Mouse (Mus musculus) heart, postnatal 0 days (tissue): ENCODE measurements at regions not wholly inside any gene's neighbourhood (a gene's known extent, or its start where the extent isn't known, plus 50 kb on each side); places are given as distances from the start of the nearest gene placed in this dataset.
"Not testable (repeated sequence)": the region's sequence is repeated elsewhere in the genome, so short reads cannot be mapped to it uniquely, and the experiment has no call there.

Experiments used
- ATAC-seq: fragments of 200-750 bp; cut with Nextera tagmentation; 2 replicates; pipeline ENCODE4 v1.8.0; 2017; ENCODE audit warnings: low read depth, moderate number of reproducible peaks, moderate library complexity; ENCODE audit not compliant: insufficient read depth
- DNase-seq: peaks from one replicate; pipeline ENCODE4 v3.0.0-alpha.2; 2016; ENCODE audit warnings: low spot score
- H3K27ac ChIP-seq: fragments of 300-500 bp; sonication (generic); 2 replicates; pipeline ENCODE4 v1.5.1; 2014; ENCODE audit warnings: low read depth, mild to moderate bottlenecking
- H3K27me3 ChIP-seq: fragments of 300-500 bp; sonication (generic); 2 replicates; pipeline ENCODE4 v1.6.1; 2014; ENCODE audit warnings: low read length, mixed read lengths; ENCODE audit not compliant: control insufficient read depth, insufficient read depth
- H3K36me3 ChIP-seq: fragments of 300-500 bp; sonication (generic); replicated peaks from 2 replicates; pipeline ENCODE4 v1.6.1; 2014; ENCODE audit warnings: low read length, mixed read lengths; ENCODE audit not compliant: control insufficient read depth, insufficient read depth
- H3K4me1 ChIP-seq: fragments of 300-500 bp; sonication (generic); 2 replicates; pipeline ENCODE4 v1.6.1; 2014; ENCODE audit warnings: antibody characterized with exemption; ENCODE audit not compliant: control insufficient read depth, insufficient read depth
- H3K4me2 ChIP-seq: fragments of 300-500 bp; sonication (generic); 2 replicates; pipeline ENCODE4 v1.6.1; 2014; ENCODE audit warnings: low read depth, mild to moderate bottlenecking, low read length, moderate library complexity
- H3K4me3 ChIP-seq: fragments of 300-500 bp; sonication (generic); 2 replicates; pipeline ENCODE4 v1.5.1; 2014; ENCODE audit warnings: low read depth, low read length
- H3K9ac ChIP-seq: fragments of 300-500 bp; sonication (generic); replicated peaks from 2 replicates; pipeline ENCODE4 v1.6.1; 2014; ENCODE audit warnings: low read depth, low read length, mixed read lengths
- H3K9me3 ChIP-seq: fragments of 300-500 bp; sonication (generic); replicated peaks from 2 replicates; pipeline ENCODE4 v1.6.1; 2016; ENCODE audit warnings: low read length; ENCODE audit not compliant: control insufficient read depth
- CTCF ChIP-seq: IDR thresholded peaks from 2 replicates; pipeline ENCODE4 v1.5.1; 2016; ENCODE audit warnings: antibody characterized with exemption, control low read depth, low read depth
- EP300 ChIP-seq: IDR thresholded peaks from 2 replicates; pipeline ENCODE4 v1.6.1; 2016; ENCODE audit warnings: antibody characterized with exemption, low read depth
- WGBS: fragments of 180-500 bp; shearing (Covaris S2); extraction: QIAGEN DNeasy Blood & Tissue Kit; methylation state at CpG from one replicate; pipeline ENCODE4 v1.1.7; 2014; 5-methylcytosine and 5-hydroxymethylcytosine counted together

DNA sequence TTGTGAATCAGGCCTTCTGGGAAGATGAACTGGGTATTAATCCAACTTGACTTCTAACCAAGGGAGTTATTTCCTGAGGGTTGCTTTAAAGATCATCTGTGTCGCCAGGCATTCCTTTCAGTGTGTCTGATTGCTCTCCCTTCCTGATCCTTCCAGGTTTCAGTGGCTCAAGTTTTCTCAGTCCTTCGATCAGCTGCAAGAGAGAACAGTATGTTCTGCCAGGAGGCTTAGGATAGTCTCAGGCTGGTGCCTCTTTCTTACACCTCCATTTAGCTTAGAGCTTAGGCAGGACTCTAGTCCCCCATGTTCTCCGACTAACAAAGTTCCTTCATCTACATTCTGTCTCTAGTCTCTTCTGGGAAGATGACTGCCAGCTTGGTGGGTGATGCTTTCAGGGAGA lies 147.4 kb upstream of the Unc93a2 start:
- Histone ChIP-seq H3K27me3 (no peaks in the 10 kb centered on the region), H3K9me3 (0 out of 2 replicates have a peak, but pooled peaks cover 4% of the 10 kb centered on the region), H3K4me3 (no peak overlapping the region), H3K4me1 (no peaks in the 10 kb centered on the region), H3K36me3 (no peaks in the 10 kb centered on the region), H3K4me2 (no peak overlapping the region), H3K27ac (peak overlapping the region; percentile 62), H3K9ac (no peak overlapping the region)
- ATAC-seq = no peak
- WGBS = 57% methylated on average over 3 of the region's 3 CpGs
- TF ChIP-seq CTCF (no peak), EP300 (no peak)
- DNase-seq = no peak

GRCm38 (mm10) chr17:7529304-7529703 lies 144.0 kb upstream of the Unc93a2 start:
- Histone ChIP-seq H3K9ac (no peak overlapping the region), H3K4me2 (no peak overlapping the region), H3K4me1 (no peaks in the 10 kb centered on the region), H3K27me3 (no peaks in the 10 kb centered on the region), H3K4me3 (no peak overlapping the region), H3K27ac (peak overlapping the region; percentile 34; the same call in 1 of the 2 replicates), H3K36me3 (no peaks in the 10 kb centered on the region), H3K9me3 (no peaks in the 10 kb centered on the region)
- TF ChIP-seq CTCF (no peak), EP300 (no peak)
- DNase-seq = no peak
- 58% methylated on average over 5 of the region's 5 CpGs for WGBS
- no peak for ATAC-seq

- H3K4me2 ChIP-seq = no peak overlapping the region
- no peaks in the 10 kb centered on the region for H3K9me3 ChIP-seq
- peak; percentile 30 for TF ChIP-seq CTCF
- TF ChIP-seq EP300 = no peak
- H3K4me3 ChIP-seq = no peak overlapping the region
- DNase-seq = no peak
- H3K36me3 ChIP-seq = no peaks in the 10 kb centered on the region
- no peak overlapping the region for H3K27ac ChIP-seq
- no peak overlapping the region for H3K9ac ChIP-seq
- H3K27me3 ChIP-seq = no peaks in the 10 kb centered on the region
- 66% methylated on average over 3 of the region's 3 CpGs for WGBS
- no peak for ATAC-seq
- H3K4me1 ChIP-seq = no peaks in the 10 kb centered on the region
Measured at GRCm38 (mm10) chr17:7527681-7528080, 142.4 kb upstream of the Unc93a2 start.

- 89% methylated on average over 11 of the region's 11 CpGs for WGBS
- H3K4me1 ChIP-seq, H3K9ac ChIP-seq, H3K9me3 ChIP-seq, DNase-seq, H3K36me3 ChIP-seq, H3K27ac ChIP-seq, ATAC-seq, H3K27me3 ChIP-seq, H3K4me2 ChIP-seq, H3K4me3 ChIP-seq: not testable (repeated sequence)
Measured at GRCm38 (mm10) chr17:7524497-7524896, 139.2 kb upstream of the Unc93a2 start.

DNA sequence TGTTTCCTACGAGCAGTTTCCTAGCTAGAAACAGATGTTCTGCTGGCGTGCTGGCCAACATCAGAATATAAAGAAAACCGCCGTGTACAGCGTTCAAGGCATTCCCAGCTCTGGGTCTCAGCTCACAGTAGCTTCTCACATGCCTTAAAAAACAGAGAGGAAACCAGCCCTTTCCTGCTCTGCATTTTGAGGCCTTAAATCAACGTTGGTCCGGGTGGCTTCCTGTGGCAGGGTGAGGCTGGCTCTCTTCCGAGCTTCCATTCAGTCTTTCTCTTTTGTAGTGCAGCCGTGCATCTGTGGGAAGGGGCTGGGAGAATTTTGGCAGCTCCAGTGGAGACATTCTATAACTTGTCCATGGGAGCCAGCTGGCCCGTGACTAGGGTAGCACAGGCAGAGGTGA lies 135.9 kb upstream of the Unc93a2 start:
- H3K9ac ChIP-seq = no peak overlapping the region
- no peaks in the 10 kb centered on the region for H3K4me1 ChIP-seq
- peak overlapping the region; percentile 36 for H3K27ac ChIP-seq
- H3K9me3 ChIP-seq = no peaks in the 10 kb centered on the region
- no peak for TF ChIP-seq CTCF
- no peak for TF ChIP-seq EP300
- no peaks in the 10 kb centered on the region for H3K36me3 ChIP-seq
- 45% methylated on average over 10 of the region's 10 CpGs for WGBS
- H3K4me2 ChIP-seq = no peak overlapping the region
- H3K4me3 ChIP-seq = no peak overlapping the region
- peak; percentile 39 for DNase-seq
- ATAC-seq = 0 out of 2 replicates have a peak, but pooled peaks have one; percentile 17
- H3K27me3 ChIP-seq = no peaks in the 10 kb centered on the region
